Mouse (Mus musculus): Measurements from ENCODE around the gene Rap1a.

Rap1a gene

DNA sequence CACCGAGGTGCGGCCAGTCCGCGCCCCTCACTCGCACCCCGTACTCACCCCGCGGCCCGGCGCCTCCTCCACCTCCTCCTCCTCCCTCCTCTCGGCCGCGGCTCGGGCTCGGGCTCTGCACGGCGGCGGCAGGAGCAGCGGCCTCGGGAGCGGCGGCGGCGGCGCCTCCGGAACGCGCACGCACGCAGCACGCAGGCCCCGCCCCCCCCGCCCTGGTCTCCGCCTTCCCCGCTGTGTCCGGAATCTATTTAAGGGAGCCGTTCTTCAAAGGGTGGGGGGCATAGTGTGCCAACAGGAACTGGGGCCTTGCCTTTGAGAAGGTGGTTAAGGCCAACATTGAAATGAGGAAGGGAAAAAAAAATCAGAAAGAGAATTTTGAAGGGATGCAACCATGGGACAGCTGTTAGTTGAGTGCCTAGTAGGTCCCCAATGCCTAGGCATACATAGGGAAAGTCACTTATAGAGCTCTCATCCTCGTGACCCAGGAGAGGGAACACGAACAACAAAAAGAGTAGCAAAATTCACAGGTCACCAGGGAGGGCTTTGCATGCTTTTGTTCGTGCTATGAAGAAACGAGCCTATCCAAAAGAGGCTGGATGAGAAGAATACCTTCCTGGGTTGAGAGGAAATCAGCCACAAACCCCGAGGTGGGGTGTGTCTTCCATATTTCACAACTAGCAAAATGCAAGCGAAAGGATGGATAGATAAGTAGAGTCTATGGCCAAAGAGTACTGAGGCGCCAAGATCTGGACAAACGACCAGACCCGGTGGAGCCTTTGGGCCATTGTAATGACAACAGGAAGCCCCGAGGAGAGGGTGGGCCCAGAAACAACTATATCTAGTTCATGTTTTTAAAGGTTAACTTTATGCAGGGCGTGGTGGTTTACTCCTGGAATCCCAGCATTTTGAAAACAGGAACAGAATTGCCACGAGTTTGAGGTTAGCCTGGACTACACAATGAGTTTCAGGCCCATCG, at the start of gene Rap1a:
Gene Rap1a, minus strand, starts transcription at position 146 of the 976 bp plus-strand sequence.
- peak; percentile 79 to 88 for DNase-seq

DNA sequence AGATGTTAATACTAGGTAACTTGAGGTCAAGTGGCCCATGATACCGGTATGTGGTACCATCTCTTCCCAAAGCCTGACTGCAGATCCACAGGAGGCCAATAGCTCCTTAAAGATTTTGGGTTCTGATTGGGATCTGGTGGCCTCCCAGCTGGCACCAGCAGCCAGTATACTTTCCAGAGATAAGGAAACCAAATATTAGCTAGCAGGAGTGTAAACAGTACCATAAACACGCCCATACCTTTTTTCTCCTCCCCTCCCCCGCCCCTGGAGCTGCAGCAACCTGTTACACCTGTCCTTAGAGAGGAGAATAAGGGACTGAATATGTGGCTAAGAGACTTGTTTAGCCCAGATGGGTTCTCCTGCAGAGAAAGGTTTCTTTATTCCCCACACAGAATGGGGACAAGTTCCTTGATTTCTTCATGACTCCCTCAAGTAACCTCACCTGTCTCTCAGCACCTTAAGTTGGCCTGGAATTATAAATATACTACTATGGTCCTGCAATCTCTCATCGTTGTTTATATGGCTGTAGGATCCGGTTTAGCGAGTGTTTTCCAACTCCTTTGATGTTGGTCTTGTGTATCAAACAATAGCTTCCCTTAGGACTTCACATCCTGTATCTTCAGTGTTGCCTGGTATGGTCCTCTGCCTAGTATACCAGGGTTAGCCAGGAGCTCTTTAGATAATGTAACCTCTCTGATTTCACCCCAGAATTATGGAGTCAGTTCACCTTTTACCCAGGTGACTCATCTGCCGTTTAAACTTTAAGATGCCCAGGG, 45.3 kb upstream of the Rap1a start:
- no peak for DNase-seq

DNA sequence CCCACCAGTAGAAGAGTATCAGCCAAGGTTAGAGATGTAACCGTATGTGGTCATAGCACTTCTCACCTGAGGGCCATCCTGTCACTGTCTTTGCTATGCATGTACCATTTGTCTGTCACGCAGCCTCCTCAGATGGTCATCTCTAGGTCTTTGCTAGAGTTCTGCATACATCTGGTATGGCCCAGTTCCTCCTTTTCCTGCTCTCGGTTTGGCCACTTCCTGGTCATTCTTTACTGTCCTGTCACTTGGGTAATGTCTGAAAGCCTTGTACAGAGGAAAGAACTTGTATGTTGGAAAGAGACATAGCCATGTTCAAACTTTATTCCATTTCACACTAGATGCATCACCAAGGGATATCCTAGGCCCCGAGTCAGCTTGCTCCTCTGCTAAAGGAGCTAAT, 38.7 kb upstream of the Rap1a start:
- no peak for DNase-seq

DNA sequence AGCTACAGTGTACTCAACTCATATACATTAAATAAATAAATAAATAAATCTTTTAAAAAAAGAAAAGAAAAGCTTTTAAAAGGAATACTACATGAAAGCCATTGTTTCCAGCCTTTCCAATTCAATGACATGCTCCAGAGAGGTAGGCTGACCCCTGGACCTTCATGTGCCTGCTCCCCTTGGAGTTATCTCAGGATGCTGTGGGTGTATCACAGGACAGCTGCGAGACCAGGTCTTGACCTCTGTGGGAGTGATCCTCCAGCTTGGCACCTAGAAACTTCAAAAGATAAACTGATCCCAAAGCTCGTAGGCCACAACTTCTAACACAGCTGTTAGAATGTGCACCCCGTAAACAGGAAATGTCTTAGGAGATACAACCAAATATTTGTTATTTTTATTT, 37.5 kb upstream of the Rap1a start:
- no peak for DNase-seq

DNA sequence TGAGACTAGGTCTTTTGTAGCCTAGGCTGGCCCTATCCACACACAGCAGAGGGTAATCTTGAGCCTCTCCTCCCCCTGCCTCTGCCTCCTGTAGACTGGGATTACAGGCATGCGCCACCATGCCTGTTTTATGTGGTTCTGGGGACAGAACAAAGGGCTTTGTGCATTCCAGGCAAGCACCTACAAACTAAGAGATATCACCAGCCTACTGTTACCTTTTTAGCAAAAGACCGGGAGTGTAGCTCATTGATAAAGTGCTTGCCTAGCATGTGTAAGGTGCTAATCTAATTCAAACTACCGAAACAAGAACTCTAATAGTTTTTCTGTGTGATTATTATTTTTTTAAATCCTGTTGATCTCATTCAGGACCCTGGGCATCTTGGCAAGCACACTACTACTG, 35.7 kb upstream of the Rap1a start:
- DNase-seq = no peak

DNA sequence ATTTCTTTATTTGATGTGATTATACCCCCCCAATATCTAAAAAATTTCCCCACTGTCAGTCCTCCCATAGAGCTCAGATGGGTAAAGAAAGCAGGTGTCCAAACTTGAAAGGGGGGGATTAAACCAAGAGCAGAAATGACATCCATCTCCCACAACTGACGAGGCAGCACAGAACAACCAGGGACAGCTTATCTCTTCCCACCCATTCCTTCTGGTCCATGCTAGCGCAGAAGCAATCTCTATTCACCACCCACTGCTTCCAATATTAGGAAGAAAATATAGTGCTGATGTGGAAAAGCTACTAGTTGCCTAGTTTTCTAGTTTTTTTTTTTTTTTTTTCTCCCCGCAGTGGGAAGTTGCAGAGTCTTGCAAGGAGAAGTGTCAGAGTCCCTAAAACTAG, 34.7 kb upstream of the Rap1a start:
- no peak for DNase-seq

DNA sequence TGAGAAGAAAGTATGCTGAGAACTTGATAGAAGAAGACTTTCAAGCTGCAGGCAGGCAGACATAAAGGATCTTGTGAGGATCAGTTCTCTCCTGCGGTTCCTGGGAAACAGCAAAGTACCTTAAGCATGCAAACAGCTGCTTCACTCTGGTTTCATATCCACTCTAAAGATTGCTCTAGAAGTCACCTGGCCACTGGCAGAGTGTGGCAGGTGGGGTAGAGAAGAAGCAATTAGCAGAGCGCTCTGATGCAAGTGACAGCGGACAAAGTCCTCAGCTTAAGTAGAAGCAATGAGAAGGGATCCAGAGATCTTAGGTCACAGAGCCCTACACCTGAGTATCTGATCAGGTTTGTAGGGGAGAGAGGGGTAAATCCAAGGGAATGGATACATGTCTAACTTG, 30.4 kb upstream of the Rap1a start:
- no peak for DNase-seq

DNA sequence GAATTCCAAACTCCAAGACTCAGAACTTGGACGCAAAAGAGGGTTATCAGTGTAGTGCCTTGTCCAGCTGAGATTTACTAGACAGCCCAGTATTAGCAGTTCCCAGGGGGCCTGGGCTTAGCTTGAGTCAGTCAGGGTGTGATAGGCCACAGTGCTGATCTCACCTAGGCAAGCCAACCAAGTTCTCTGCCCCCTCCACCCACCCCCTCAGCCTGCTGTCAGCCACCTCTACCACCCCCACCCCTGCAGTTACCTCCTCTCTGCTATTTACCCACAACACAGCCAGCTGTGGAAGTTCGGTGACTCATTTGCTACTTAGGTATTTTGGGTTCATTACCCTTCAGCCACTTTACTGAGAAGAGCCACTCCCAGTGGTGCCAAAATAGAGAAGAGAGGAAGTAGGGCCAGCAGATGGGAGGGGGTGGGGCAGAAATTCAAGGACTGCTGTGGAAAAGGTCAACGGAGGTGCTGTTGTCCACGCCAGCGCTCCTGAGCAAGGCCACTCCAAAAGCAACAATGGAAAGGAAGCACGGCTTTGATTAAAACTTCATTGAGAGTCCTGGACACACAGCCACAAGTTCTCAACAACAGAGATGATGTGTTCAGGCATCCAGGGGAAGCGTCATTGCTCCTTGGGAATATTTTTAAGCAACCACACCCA, 24.5 kb upstream of the Rap1a start:
- DNase-seq = peak; percentile 43 to 60

DNA sequence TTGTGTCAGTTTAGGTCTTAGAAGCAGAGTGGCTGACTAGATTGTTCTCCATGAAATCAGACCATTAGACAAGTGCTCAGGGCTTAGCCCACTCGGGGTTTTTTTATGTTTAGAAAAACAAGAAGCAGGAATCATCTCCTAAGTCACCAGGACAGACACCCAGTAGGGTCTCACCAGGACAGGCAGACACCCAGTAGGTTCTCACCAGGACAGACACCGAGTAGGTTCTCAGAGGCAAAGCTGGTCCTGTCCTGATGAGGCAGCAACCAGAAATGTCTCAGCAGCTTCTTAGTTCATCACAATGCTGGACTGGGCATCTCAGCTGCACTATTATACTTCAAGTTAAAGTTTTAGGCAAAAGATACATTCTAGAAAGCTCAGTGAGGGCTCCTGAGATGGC, 23.6 kb upstream of the Rap1a start:
- no peak for DNase-seq

DNA sequence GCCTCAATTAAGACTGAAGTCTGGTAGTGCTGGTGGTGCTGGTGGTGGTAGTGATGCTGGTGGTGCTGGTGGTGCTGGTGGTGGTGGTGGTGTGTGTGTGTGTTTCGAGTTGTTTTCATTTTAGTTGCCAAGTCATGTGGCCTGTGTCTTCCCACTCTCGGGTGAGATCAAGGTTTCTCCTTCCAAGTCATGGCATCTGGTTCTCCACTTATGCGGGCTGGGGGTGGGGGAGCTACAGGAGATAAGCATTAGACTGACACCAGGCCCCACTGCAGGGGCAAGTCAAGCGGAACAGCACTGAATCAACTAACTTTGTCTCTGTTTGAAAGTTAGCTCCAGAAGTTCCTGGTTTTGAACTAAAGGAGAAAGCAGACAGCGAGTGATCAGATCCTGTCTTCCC, 23.0 kb upstream of the Rap1a start:
- DNase-seq = no peak

DNA sequence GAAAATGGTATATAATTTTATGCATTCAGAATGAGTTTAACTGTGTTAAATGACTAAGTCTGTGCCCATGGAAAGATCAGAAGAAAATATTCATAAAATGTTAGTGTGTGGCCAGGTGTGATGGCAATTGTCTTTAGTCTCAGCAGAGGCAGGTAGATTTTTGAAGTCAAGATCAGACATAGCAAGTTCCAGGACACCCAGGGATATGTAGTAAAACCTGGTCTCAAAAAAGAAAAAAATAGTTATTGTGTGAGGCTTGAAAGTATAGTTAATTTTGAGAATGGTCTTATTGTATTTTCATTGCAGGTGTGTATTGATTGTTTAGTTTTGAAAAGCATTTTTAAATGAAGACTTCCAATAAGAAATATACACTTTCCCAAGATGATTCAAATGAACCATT, 22.5 kb upstream of the Rap1a start:
- DNase-seq = no peak

DNA sequence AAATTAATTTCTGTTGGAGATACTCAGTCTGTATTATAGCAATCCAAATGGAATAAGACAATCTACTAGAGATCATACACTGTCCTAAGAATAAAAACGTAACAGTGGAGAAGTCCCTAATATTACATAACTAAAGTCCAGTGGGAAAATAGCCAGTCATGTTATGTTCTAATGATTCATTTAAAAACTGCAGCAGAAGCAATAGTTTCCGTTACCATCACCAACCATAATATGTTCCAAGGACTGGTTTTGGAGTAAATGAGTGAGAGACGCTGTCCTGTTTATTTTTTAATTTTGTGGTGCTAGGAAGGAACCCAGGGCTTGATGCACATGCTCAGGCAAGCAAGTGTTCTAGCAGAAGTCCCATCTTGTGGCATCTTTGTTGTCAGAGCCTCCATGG, 20.4 kb upstream of the Rap1a start:
- DNase-seq = no peak

DNA sequence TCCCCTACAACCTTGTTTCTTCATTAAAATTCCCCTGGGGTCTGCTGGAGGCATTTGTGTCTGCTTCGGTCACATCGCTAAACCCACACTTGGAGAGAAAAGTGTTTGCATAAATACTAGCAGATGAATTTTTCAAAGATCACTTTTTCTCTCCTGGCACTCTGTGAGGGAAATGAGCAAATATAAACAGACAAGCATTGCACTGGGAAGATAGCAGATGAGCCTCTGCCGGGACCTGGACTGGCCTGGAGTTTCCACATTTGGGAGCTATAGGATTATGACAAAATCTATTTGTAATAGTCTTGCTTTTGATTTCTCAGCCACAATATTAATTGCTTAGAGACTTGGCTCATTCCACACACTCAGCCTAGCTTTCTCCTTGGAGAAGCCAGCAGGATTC, 19.1 kb upstream of the Rap1a start:
- DNase-seq = no peak

DNA sequence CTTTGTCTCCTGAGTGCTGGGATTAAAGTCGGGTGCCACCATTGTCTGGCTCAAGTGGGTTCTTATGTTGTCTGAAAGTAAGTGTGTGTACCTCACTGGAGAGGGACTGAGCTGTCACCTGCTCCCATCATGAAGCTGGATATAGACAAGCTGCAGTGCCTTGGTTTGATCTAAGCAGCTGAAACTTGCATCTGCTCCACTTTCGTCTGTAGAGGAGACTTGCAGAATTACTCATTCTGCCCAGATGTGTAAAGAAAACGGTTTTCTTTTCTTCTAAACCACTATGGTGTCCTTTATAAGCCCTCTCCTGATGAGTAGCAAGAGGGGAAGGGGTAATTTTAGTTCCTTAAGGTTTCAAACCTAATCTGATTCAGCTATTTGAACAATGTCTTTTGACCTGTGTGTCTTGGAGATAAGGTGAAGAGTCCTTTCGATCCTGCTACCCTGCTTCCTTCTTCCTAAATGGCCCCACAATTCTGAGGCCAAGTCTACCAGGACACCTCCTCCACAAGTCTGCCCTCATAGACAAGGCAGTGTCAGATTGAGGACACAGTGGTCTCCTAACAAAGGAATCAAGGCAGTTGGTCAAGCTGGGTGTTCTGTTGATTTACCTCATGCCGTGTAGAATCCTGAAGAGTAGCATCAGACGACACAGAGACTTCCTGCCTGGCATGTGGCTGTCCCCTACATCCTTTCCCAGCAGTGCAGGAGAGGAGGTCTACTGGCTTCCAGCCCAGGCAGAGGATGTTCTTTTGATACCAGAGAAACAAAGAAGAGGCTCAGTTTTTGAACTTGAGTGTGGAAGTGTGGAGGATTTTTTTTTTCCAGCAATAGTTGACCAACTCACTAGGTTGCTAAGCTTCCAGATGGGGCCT, 17.2 kb upstream of the Rap1a start:
- DNase-seq = peak in 1 of 2 experiments; percentile 32

DNA sequence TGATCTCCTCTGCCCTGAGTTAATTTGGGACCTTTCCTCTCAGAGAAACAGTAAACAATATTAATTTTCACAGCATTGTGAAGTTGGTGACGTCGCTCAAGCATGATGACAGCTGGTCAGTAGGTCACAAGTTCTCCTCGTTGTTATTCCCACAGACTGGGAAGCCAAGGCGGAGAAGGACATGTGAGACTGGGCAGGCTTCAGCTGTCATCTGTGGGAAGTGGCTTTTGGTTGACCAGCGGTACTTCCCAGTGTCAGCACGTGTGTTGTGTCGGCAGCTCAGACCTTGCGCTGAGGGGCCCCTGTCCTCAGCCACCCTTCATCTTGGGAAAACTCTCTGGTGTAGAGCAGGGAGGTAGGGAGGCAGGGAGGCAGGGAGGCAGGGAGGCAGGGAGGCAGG, 15.0 kb upstream of the Rap1a start:
- peak in 1 of 2 experiments; percentile 27 for DNase-seq

DNA sequence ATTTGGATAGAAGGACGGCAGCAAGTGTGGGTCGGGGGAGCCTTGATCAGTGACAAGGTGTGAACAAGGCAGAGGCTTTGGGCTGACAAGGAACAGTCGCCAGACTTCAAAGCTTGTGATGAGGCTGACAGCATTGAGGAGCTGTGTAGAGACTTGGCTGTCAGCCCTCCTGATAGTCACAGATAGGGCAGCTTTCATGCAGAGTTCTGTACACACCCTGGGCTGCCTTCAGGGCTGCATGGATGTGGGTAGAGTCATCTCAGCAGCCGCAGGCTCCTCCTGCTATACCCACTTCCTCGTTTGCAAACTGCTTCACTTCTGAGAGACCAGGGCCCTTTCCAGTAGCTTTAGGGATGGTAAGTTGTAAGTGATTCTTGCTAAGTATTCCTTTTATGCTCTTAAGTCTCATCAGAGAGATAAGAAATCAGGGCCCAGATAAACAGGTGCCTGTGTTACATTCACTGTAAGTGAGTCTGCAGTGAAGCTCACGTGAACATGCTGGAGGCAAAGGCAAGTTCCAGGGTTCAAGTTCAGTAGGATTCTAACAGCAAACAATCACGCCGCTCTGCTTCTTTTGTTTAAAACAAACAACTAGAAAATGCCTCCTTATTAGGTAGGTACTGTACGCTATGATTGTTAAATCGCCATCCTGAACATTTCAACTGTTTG, 14.2 kb upstream of the Rap1a start:
- DNase-seq = no peak

DNA sequence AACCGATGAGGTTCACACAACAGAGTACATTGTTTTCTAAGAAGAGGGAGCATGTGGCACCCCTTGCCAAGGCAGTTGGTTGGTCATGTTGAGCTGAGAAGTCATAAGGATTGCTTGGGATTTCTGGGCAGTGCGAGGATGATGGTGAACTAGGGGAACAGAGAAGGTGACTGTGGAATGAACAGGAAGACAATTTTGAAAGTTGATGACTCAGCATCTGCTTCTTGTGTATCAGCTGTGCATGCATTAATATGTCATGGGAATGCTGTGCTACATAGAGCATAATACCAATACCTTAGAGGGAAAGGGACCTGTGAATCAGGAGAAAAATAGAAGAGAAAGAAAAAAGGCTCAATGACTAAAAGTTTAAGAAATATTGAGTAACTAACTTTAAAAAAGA, 10.0 kb upstream of the Rap1a start:
- no peak for DNase-seq

DNA sequence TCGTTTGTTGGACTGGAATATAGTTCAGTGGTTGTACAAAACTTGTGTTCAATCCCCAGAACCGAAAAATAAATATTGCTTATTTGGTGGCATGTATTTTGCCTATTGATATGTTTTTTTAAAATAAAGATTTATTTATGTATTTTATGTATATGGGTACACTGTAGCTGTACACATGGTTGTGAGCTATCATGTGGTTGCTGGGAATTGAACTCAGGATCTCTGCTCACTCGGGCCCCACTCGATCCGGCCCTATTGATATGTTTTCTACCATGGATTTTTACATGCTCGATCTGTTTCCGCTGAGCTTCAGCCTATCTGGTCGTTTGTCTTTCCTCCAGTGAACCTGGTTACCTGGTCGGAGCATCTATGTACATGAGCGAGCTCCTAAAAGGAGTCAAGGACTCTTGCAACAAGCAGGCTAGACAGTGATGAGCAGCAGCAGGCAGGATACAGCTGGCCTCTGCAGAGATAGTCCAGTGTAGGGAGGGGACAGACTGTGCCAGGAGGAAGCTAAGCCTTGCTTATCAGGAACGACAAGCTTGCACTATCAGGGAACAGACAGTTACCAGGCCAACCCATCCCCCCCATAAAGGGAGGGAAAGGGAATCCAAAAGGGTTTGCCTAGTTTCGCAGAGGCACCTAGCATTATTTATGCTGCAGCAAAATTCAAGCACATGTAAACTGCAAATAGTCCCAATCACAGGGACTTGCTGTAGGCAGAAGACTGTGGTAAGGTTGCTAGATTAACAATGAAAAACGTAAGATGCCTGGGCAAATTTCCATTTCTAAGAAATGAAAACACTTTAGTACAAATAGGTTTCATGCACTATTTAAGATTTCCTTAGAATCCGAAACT, 7.3 kb upstream of the Rap1a start:
- no peak for DNase-seq

DNA sequence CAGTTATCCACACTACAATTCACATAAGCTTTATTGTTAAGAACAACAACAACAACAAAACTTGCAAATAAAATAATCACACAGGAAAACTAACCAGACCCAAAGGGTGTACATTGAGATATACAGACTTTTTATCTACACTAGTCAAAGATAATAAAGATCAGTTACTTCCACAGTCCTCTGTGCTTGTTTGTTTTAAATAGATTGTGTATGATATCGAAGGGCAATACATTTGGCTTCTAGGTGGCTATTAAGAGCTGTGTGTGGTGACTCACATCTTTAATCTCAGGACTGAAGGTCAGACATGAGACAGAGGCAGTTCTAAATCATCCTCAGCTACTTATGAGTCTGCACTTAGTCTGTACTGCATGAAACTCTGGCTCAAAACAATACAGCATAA, 6.5 kb upstream of the Rap1a start:
- no peak for DNase-seq

DNA sequence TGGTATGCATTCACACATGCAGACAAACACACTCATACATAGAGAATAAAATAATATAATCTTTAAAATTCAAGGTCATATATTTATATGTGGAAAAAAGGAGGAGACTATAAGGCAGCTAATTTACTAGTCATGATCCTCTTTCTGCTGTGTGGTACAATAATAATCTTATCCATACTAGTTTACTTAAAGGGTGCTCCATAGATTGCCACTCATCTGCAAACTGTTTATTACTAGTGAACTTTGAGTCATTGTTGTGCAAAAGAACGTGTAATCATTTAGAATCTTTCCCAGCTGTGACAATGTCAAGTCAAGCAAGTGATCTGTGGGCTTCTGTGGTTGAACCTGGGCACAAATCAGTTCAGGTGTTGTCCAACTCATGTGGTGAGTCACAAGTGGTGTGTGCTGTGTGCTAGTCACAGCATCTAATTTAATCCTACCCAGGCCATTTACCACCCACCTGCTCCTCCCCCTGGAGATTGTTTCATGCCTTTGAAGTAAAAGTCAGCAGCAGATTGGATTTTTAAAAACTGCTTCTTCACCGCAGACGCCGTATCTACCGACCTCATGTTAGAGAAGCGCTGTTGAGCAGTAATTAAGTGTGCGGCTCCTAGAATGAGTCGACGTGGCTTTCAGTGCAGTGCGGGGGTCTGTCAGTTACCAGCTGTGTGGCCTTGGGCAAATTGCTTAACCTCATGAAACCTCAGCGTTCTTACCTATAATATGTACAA, 5.5 kb upstream of the Rap1a start:
- no peak for DNase-seq
